Mouse (Mus musculus) megakaryocyte-erythroid progenitor cell, adult 5-6 weeks (primary cell): Measurements from ENCODE around the gene Rps6kc1. TPM values are rescaled to one million over a fixed set of nuclear protein-coding genes. Genes with fewer than 3 reads are reported as not detected.

Source experiments
- ATAC-seq: replicated peaks from 2 replicates; pipeline ENCODE4 v1.8.0; 2016; ENCODE audit warnings: mild to moderate bottlenecking, inconsistent platforms; ENCODE audit not compliant: severe bottlenecking, poor library complexity, low FRiP score, low TSS enrichment
- total RNA-seq, 2 experiments: library from RNA; stranded (forward) in 1 of 2; stranded (reverse) in 1 of 2; fragments of 200-1000, 215-1000 nt in 1 of 2; fragments of >200 nt in 1 of 2; fragmentation: Nextera tagmentation in 1 of 2; gene quantifications; 2 replicates each; pipeline ENCODE4 v1.2.3; 2014 to 2017

Gene Rps6kc1
- total RNA-seq, 2 experiments from 2014 or later: 10.3 to 22.1 TPM

- ATAC-seq: no peak
Measured at GRCm38 (mm10) chr1:190697576-190697975, 214.0 kb downstream of the Rps6kc1 start.

DNA sequence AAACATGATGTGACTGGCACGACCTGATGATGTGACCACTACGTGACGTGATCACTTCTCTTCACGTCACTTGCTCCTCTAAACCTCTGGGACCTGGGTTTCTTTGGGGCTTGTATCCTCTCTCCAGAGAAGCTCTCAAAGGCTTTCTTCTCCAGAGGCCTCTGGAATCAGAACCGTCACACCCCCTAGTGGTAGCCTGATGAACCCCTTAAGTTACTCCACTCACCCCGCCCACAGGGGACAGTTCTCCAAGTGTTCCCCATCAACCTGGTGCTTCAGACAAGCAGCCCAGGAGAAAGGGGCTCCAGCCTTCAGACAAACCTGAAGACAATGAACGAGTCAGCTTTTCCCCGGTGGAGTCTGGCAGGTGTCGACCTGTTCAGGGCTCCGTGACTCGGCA lies 216.0 kb downstream of the Rps6kc1 start:
- peak; percentile 65; the same call in 1 of the 2 replicates for ATAC-seq

- ATAC-seq: no peak
Measured at GRCm38 (mm10) chr1:190690528-190691262, 220.9 kb downstream of the Rps6kc1 start.

DNA sequence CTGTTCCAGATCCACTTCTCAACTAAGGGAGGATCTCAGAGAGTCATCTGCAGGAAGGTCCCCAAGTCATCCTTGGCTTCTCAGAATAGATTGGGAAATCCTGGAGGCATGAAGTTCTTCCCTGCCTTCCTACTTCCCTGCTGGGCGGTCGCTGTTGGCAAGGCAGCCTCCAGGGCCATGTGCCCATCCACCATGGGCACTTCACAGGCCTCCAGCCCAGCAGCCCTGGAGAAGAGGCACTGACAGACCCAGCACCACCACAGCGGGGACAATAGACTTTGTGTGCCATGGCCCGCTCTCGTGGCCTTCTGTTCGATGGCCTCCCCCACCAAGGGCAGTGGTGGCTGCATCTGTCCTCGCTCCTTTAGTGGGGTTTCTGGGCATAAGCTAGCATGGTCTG lies 228.5 kb downstream of the Rps6kc1 start:
- no peak for ATAC-seq

- no peak for ATAC-seq
Measured at GRCm38 (mm10) chr1:190682021-190682926, 229.3 kb downstream of the Rps6kc1 start.

- no peak for ATAC-seq
Measured at GRCm38 (mm10) chr1:190675455-190675854, 236.1 kb downstream of the Rps6kc1 start.

- ATAC-seq: no peak
Measured at GRCm38 (mm10) chr1:190669099-190669498, 242.5 kb downstream of the Rps6kc1 start.

DNA sequence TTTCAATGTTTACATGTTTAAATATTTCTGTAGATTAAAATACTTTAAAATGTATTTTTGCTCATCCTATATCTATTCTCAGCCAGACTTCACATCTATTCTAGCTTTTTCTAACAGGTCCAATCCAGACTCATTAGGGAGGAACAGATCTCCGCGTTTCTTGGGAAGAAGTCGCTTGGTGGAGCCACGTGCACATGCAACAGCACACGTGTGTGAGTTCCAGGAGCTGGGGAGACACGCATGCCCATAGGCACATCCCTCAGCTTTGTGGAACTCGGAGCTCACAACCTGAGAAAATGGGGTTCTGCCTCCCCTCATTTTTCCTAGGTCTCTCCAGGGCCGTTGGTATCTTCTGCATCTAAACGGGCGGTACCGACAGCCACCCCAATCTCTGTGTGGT lies 243.7 kb downstream of the Rps6kc1 start:
- ATAC-seq: no peak

DNA sequence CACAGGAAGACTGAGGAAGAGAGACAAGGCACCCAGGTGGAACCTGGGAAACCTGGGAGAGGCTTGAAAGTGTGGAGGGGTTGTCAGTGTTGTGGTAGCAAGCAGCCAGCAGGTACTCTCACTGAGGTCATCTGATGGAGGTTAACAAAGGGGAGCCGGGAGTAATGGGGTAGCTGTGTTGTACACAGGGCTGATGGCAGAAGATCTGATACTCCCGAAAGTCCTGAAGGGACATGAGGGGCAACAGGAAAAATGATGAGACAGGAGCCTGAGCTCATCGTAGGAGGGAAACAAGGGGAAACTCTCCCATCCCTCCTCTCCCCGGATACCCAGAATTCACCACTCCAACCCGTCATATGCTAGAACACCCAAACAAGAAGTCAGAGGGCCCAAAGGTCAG lies 244.2 kb downstream of the Rps6kc1 start:
- ATAC-seq: no peak

DNA sequence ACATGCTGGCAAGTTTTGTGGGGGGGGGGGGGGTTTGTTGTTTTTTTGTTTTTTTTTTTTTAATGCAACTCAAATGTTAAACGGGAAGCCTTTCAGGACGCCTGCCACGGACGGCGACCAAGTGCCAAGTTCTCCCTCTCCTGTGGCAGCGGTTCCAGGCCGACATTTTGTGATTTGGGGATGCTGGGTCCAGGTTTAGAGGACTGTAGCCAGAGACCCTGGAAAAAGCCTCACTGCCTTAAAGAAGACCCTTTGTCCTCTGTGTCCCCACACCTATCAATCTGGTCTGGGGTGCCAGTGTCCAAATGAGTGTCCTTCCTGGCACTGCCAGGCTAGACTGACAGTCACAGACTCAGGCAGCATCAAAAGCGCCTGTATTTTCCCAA lies 246.1 kb downstream of the Rps6kc1 start:
- ATAC-seq: no peak

DNA sequence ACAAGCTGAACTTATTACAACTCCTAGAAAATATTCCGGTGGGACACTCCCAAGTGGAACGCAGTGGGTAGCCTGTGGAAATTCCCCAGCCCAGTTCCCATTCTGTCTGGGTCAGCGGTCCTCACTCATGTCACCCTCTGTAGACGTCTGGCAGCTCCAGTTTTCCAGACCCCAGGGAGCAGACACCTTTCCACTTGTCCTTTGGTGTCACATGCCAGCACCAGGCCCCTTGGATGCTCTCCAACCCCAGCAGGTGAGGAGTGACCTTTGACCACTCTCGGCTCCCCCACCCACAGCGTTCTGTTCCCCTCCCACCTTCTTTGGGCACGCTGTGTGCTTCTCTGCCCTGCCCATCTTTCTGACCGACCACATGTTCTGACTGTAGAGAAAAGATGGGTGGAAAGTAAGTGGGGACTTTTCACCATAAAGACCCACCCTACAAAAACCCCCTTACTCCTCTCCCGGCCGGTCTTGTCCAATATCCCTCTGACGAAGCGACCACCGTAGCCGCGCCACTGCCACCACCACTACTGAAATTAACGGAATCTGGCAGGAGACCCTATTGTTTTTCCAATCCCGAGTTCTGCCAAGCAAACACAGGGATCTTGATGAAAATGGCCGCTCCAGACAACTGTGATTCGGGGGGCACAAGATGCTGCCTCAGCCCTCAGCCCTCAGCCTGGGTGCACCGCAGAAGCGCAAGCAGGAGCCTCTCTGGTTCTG lies 246.6 kb downstream of the Rps6kc1 start:
- no peak for ATAC-seq

- no peak for ATAC-seq
Measured at GRCm38 (mm10) chr1:190663996-190664395, 247.6 kb downstream of the Rps6kc1 start.

DNA sequence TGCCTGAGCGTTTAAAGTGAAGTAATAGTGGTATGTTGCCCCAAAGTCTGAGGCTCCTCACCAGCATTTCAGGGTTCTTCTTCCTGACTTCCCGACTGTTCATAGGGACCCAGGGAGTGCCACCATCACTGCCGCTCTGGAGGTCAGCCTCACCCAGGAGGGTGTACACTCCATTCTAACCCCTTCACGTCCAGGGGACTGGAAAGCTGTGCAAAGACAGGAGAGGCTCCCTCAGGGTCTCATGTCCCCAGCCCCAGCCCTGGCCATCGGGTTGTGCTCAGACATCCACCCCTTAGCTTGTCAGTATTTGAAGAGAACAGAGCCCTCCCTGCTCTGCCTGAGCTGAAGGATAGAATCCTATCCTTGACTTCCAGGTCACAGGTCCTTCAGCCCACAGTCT lies 248.8 kb downstream of the Rps6kc1 start:
- no peak for ATAC-seq

- ATAC-seq: no peak
Measured at GRCm38 (mm10) chr1:190661764-190662163, 249.8 kb downstream of the Rps6kc1 start.

- ATAC-seq: no peak
Measured at GRCm38 (mm10) chr1:190661249-190661648, 250.3 kb downstream of the Rps6kc1 start.

DNA sequence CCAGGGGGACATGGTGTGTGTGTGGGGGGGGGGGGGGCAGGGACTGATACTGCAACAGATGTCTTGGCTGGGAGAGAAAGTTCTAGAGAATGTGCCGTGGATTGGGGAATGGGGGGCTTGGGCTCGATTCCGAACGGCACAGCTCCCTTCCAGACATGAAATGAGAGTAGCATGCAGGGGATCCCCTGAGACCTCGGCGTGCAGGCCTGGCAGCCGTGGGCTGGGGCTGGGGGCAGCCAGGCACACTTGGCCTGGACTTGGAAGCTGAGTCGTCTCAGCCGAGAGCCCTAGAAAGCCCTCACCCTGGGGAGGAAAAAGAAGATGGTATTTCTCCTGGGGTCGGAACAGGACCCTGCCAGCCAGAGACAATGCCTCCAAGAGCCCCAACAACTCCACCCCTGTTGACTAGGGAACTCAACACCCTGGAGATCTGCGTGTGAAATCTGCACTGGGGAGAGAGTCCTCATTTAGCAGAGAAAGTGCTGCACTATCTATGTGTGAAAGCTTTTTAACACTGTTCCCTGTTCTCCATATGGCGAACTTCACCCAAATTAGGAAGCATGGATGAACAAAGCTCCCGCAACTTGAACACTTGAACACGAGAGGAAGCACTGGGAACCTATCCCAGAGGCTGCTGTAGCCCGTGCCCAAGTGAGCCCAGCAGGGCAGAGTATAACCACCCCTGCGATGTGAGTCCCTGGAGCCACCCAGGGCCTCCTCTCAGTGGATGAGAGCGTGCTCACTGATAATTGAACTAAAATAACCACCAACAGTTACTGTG lies 251.7 kb downstream of the Rps6kc1 start:
- ATAC-seq: no peak

GRCm38 (mm10) chr1:190658266-190658665 lies 253.3 kb downstream of the Rps6kc1 start:
- no peak for ATAC-seq

- ATAC-seq: no peak
Measured at GRCm38 (mm10) chr1:190656089-190656488, 255.5 kb downstream of the Rps6kc1 start.

GRCm38 (mm10) chr1:190655651-190656050 lies 255.9 kb downstream of the Rps6kc1 start:
- no peak for ATAC-seq
